Mouse (Mus musculus): ENCODE measurements around the gene Col6a1.

The Col6a1 gene

DNA sequence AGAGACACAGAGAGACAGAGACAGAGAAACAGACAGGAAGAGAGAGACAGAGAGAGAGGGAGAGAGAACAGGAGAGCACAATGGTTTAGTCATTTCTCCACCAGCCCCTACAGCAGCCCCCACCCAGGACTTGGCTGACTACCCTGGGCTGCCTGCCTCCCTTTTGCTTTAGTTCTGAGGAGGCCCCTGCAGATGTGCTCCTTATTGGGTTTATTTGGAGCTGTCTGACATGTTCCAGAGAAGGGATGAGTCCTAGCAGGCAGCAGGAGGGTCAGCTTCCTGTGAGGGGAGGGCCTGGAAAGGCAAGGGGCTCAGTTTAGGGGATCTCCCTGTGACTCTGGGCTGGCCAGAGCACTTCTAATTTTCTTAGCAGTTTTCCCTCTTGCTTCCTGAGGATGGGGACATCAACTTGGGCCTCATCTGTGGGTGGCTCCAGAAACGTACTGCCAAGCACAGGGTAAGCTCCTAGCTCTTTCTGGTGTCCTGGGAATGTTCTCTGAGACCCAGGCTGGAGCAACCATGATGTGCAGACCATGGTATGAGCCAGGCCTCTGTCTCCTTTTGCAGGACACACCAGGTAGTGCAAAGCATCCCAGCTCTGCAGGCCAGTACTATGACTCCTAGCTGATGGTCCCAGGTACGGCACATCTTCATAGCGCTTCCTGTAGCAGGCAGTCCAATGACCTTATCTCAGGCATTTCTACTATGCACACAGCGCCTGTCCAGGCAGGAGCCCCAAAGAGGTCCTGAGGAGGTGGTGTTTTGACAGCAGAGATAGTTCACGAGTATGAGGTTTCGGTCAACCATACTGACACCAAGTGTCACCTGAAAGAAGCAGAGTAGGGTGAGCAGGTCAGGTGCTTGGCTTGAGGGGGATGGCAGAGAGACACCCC is 45.0 kb downstream of the Col6a1 start:
- no peak for DNase-seq (ENCODE audit: extremely low spot score, low read depth, low spot score)

DNA sequence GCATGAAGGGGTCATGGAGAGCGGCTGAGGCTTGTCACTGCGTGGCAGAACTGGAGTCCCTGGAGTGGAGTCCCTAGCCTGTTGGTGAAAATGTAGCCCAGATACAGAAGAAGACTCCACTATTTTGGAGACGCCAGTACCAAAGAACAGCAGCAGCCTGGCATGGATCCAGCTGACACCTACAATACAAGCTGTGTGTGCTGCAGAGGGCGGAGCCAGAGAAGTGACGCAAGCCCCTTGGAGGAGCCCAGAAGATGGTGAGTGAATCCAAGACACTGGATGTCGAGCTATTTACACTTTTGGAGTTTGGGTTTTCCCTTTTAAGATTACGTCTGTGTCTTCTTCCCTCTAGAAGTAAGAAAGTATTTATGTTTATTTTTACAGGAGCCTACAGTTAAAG is 47.8 kb downstream of the Col6a1 start:
- DNase-seq (ENCODE audit: extremely low spot score, low read depth, low spot score), result no peak

DNA sequence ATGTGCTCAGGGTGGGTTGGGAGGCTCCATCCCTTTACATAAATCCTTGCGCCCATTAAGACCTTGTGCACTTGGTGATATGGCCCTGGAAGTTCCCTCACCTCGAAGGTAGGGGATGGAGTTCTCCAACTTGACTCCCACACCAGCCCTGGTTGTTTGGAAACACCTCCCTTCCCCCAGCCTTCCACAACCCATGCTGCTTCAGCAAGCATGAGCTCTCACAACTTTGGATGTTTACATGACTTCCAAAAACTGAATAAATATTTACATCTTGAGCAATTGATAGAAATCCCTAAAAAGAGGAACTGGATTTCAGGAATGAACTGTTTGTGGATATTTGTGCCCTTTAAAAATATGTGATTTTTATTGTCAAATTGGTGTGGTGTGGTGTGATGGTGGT is 50.7 kb downstream of the Col6a1 start:
- no peak for DNase-seq (ENCODE audit: extremely low spot score, low read depth, low spot score)

DNA sequence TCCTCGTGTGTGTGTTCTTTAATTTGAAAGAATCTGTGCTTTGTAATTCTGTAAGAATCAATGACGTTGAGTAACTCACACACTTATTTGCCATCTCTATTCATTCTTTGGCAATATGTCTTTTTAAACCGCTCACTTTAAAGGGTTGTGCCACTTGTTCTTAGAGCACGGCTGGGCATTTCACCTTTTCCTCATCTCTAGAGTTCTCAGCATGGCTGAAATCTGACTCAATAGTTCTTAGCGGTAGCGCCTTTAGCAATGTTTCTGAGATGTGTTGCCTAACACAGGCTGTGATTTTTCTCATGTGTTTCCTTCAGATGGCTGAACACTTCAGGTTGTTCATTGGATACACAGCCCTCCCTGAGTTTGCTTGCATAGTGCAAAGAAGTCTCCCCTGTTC is 51.4 kb downstream of the Col6a1 start:
- no peak for DNase-seq (ENCODE audit: extremely low spot score, low read depth, low spot score)

DNA sequence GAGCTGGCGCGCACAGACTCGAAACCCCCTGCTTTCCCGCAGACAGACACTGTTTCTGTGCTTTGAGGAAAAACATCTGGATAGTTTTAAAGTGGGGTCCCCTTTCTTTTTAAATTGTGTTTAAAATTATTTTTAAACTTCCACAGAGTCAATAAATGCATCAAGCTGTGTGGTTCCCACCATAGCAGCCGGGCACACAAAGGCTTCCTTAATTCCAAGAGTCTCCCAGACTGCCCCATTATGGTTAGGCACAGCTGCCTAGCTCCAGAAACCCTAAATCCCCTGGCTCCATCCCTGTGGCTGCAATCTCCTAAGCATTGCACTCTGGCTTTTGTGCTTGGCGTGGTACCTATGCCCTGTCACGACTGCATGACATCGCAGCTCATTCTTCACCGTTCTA is 54.0 kb downstream of the Col6a1 start:
- no peak for DNase-seq (ENCODE audit: extremely low spot score, low read depth, low spot score)

DNA sequence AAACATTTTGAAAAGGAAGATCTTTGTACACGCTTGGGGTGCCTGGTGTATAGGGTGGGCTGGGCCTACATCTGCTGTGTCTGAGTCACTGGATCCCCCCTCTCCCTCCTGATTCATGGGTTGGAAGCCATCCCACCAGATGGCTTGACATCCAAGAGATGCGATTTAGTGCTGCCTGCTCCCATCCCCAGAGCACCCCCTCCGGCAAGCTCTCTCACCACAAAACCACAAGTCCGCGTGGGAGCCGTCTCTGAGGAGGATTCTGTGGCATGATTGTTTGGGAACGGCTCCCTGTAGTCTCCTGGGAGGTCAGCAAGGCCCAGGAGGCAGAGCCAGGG is 57.1 kb downstream of the Col6a1 start:
- no peak for DNase-seq (ENCODE audit: extremely low spot score, low read depth, low spot score)

DNA sequence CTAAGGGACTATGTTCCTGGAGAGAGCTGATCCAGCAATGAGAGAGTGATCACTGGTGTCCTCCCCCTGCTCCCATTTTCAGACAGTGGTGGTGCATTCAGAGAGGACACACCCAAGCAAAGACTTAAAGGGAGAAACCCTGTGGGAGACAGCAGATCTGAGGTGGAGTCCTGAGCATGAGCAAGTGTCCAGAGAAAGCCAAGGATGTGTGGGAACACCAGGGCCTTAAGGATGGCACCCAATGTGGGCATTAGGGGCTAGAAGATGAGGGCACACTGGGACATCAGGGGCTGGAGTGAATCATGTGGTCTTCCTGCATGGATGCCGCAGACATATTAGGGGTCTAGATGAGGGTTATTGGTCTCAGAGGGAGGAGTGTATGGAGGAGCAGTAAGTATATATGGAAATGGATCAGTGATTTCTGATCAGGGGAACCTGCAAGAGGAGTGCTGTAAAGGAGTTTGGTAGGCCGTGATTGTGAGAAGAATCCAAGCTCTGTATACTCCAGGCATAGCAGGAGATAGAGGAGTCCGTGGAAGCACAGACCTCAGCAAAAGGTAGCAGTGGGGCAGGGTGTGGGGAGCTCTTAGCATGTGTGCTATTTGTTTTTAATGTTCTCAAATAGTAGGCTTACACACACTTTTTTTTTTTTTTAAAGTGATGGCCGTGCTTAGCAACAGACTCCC is 57.6 kb downstream of the Col6a1 start:
- no peak for DNase-seq (ENCODE audit: extremely low spot score, low read depth, low spot score)

DNA sequence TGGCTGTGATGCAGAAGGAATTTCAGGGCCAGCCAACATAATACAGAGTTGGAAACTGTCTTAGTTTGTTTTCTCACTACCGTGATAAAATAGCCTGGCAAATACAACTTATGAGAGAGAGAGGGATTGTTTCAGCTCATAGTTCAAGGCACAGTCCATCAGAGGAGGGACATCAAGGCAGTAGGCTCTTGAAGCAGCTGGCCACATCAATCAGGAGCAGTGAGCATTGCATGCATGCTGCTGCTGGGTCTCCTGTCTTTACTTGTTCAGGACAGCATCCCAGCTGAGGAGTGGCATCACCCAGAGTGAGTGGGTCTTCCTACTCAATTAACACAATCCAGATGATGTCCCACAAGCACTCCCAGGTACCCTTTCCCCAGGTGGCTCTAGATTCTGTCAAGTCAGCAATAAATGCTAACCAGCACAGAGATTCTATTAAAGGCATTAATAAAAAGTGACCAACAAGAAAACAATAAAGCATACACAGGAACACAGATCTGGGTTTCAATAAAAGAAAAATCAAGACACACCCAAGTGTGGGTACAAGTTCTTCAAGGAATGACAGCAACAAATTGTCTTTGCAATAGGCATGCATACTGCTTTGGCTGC is 58.7 kb downstream of the Col6a1 start:
- DNase-seq (ENCODE audit: extremely low spot score, low read depth, low spot score), result no peak

DNA sequence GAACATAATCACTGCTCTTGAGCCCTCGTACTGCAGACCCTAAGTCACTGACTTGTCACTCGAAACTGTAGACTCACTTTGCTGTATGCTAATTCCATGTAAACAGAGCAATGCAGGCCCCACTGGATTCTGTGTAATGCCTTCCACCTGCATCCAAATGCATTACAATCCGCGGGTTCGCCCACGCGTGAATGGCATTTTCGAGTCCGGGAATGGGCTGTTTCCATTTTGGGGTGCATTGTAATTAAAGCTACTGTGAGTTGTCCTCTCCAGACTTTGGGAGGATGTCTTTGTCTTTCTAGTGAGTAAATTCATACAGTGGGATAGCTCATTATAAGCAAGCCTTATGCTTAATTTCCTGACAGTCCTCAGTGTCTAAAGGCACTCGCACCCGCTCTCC is 60.4 kb downstream of the Col6a1 start:
- no peak for DNase-seq (ENCODE audit: extremely low spot score, low read depth, low spot score)

DNA sequence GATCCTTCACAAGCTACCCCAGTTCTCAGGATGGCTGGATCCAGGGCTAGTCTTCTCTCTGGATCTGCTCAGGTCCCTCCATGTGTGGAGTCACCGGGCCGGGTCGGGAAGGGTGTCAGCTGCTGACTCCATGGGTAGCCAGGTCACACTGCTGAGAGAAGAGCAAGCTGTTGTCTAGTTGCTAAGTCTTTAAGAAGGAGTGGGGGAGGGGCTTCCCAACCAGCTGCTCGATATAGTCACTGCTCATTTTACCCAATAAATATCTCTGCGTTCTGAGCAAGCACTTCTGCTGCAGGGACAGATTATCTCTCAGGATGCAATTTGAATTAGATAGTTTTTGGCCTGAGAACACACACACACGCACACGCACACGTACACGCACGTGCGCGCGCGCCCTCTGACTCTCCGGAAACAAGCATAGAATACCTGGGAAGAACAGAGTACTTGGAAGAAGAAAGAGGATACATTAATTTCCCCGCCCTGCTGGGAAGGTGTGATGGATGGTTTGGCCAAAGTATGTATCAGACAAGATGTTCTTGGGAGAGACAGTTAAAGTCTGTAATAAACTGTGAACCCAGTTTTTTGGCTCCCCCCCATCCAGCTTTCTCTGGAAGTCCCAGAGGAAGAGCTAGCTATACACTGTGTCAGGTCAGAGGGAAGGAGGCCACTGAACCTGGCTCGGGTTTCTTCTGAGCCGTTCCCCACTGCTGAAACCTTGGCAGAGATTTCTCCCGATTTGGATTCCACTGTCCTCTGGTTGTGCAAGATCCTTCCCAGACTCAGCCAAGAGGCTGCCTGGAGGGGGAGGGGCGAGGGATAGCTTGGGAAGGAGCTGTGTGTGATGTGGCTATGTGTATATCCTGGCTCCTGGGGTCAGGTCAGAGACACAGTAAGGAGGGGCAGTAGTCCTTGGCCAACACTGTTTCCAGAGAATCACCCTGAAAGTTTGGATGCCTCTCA is 61.5 kb downstream of the Col6a1 start:
- DNase-seq (ENCODE audit: extremely low spot score, low read depth, low spot score), result no peak

Measured in hindlimb bud, embryonic 11.5 days (tissue).